Mouse (Mus musculus) cerebellum, adult 2 months (tissue): ENCODE results near the gene Tll2. TPM values are rescaled to one million over a fixed set of nuclear protein-coding genes. Genes with fewer than 3 reads are reported as not detected.

Experiments used
- DNase-seq, 2 experiments: peaks; one replicate each; pipeline ENCODE4 v3.0.0; 2021
- H3K27ac ChIP-seq: fragments of 200-500 bp; 2 replicates; pipeline ENCODE4 v1.5.1; 2012; ENCODE audit warnings: low read length, control low read depth, inconsistent platforms; ENCODE audit not compliant: insufficient read depth
- H3K27me3 ChIP-seq: fragments of 200-500 bp; 2 replicates; pipeline ENCODE4 v1.6.1; 2012; ENCODE audit warnings: inconsistent platforms, mild to moderate bottlenecking, low read length, moderate library complexity; ENCODE audit not compliant: control insufficient read depth, insufficient read depth
- H3K4me1 ChIP-seq: fragments of 200-500 bp; 2 replicates; pipeline ENCODE4 v1.6.1; 2011; ENCODE audit warnings: low read length; ENCODE audit not compliant: control insufficient read depth, insufficient read depth
- H3K4me3 ChIP-seq: fragments of 200-500 bp; replicated peaks from 2 replicates; pipeline ENCODE3; 2011; ENCODE audit warnings: mild to moderate bottlenecking, low read depth, low read length, control low read depth; ENCODE audit not compliant: insufficient read depth
- CTCF ChIP-seq: fragments of 200-500 bp; IDR thresholded peaks from 2 replicates; pipeline ENCODE4 v1.5.1; 2011; ENCODE audit warnings: low read depth, mild to moderate bottlenecking, control low read depth, low read length, moderate library complexity, borderline replicate concordance; ENCODE audit not compliant: insufficient read depth
- POLR2A ChIP-seq: fragments of 200-500 bp; IDR thresholded peaks from 2 replicates; pipeline ENCODE4 v1.6.1; 2011; ENCODE audit warnings: low read length, control low read depth, borderline replicate concordance; ENCODE audit not compliant: insufficient read depth
- WGBS: fragments of 180-500 bp; shearing (Covaris S2); methylation state at CpG from one replicate; pipeline ENCODE4 v1.1.7; 2018; 5-methylcytosine and 5-hydroxymethylcytosine counted together
- polyA plus RNA-seq: library from polyadenylated mRNA; depleted of rRNA; stranded (reverse); fragments of >200 nt; gene quantifications from 2 replicates; pipeline ENCODE4 v1.2.3, GENCODE M21; 2012

The Tll2 gene
- polyA plus RNA-seq, 1 experiment = 0.90 TPM

- DNase-seq = peak in 1 of 2 experiments; percentile 22
- Histone ChIP-seq H3K27ac (no peak overlapping the region), H3K27me3 (no peaks in the 10 kb centered on the region; the same call in 1 of the 2 replicates), H3K4me1 (no peaks in the 10 kb centered on the region), H3K4me3 (no peak overlapping the region)
- TF ChIP-seq CTCF = no peak
- no peak for TF ChIP-seq POLR2A
- 8% methylated on average over 2 of the region's 2 CpGs for WGBS
These were observed 29.8 kb downstream of the Tll2 start for GRCm38 (mm10) chr19:41176881-41177280.

DNA sequence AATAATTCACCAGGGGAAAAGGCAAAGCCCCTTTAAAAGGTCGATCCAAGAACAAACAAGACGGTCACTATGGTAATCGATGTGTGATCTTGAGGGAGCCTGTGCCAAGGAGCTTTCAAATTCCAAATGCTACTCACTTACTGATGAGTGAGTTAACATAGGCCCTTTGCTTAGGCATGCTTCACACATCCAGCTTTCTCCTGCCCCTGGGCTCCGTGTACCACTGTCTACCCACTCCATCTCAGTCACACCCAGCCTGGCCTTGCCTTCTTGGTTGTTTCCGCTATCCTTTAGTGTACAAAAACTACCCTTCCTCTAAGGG, 40.8 kb downstream of the Tll2 start:
- Histone ChIP-seq H3K4me3 (no peak overlapping the region), H3K4me1 (no peaks in the 10 kb centered on the region), H3K27ac (no peak overlapping the region), H3K27me3 (no peaks in the 10 kb centered on the region; the same call in 1 of the 2 replicates)
- DNase-seq = no peak
- no peak for TF ChIP-seq CTCF
- TF ChIP-seq POLR2A = no peak
- 45% methylated on average over 5 of the region's 5 CpGs for WGBS

- no peak overlapping the region for H3K27ac ChIP-seq
- H3K4me3 ChIP-seq = no peak overlapping the region
- TF ChIP-seq POLR2A (no peak), CTCF (no peak)
- no peaks in the 10 kb centered on the region; the same call in 1 of the 2 replicates for H3K27me3 ChIP-seq
- 69% methylated on average over 14 of the region's 14 CpGs for WGBS
- no peaks in the 10 kb centered on the region for H3K4me1 ChIP-seq
- DNase-seq = no peak
These were observed 41.3 kb downstream of the Tll2 start for GRCm38 (mm10) chr19:41165144-41165913.

GRCm38 (mm10) chr19:41164447-41165095, 42.1 kb downstream of the Tll2 start:
- Histone ChIP-seq H3K4me3 (no peak overlapping the region), H3K4me1 (no peaks in the 10 kb centered on the region), H3K27ac (no peak overlapping the region), H3K27me3 (no peaks in the 10 kb centered on the region; the same call in 1 of the 2 replicates)
- TF ChIP-seq POLR2A = no peak
- no peak for TF ChIP-seq CTCF
- 43% methylated on average over 10 of the region's 10 CpGs for WGBS
- DNase-seq = no peak

DNA sequence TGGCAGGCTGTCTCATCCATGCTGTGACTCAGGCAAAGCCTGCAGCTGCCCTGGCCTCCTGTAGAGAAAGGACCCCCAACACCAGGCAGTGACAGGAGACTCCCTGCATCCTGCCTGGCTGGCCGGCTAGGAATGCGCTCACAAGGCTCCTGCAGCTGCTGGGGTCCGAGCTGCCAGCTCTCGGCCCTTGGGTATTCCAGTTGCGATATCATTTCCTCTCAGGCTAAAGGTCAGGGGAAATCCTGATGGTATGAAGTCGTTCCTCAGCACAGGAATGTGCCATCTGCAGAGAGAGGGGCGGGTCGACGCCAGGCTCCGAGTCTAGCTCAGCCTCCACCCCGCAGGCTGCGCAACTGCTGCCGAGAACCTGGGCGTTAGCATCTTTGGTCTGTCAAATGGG, 46.2 kb downstream of the Tll2 start:
- H3K27ac ChIP-seq = no peak overlapping the region
- no peaks in the 10 kb centered on the region for H3K4me1 ChIP-seq
- TF ChIP-seq CTCF (no peak), POLR2A (no peak)
- DNase-seq = no peak
- 32% methylated on average over 14 of the region's 14 CpGs for WGBS
- no peak overlapping the region for H3K4me3 ChIP-seq
- no peaks in the 10 kb centered on the region; the same call in 1 of the 2 replicates for H3K27me3 ChIP-seq

GRCm38 (mm10) chr19:41154681-41155080, 52.0 kb downstream of the Tll2 start:
- TF ChIP-seq CTCF (no peak), POLR2A (no peak)
- 91% methylated on average over 7 of the region's 7 CpGs for WGBS
- DNase-seq = no peak
- H3K4me1 ChIP-seq = no peaks in the 10 kb centered on the region
- no peak overlapping the region for H3K27ac ChIP-seq
- H3K27me3 ChIP-seq = no peaks in the 10 kb centered on the region; the same call in 1 of the 2 replicates
- H3K4me3 ChIP-seq = no peak overlapping the region

- TF ChIP-seq CTCF = no peak
- no peak for TF ChIP-seq POLR2A
- no peak for DNase-seq
- 57% methylated on average over 4 of the region's 4 CpGs for WGBS
- no peak overlapping the region for H3K27ac ChIP-seq
- no peaks in the 10 kb centered on the region for H3K4me1 ChIP-seq
- no peaks in the 10 kb centered on the region; the same call in 1 of the 2 replicates for H3K27me3 ChIP-seq
- H3K4me3 ChIP-seq = no peak overlapping the region
These were observed 54.2 kb downstream of the Tll2 start for GRCm38 (mm10) chr19:41152462-41152861.

DNA sequence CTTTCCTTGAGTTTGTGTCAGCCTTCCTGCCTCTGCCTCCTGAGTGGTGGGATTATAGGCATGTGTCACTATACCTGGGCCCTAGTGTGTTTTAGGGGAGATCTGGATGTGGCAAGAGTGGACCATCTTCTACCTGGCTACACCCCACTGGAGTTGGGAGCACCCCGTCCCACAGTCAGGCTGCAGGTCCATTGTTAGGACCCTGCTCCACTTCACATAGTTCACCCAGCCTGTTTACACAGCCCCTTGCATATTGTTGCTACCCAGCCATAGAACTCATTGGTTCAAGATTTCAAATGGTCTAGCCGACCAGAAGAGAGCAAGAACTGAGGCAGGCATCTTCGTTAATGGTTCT, 54.6 kb downstream of the Tll2 start:
- 83% methylated on average over 3 of the region's 3 CpGs for WGBS

More for the DNA sequence above, 54.6 kb downstream of the Tll2 start:
- Histone ChIP-seq H3K4me1 (no peaks in the 10 kb centered on the region), H3K27ac (no peak overlapping the region), H3K27me3 (no peaks in the 10 kb centered on the region; the same call in 1 of the 2 replicates), H3K4me3 (no peak overlapping the region)
- TF ChIP-seq POLR2A (no peak), CTCF (no peak)
- no peak for DNase-seq
